Mouse (Mus musculus) limb, embryonic 10.5 days (tissue): ENCODE results near the gene Tyk2. TPM values are rescaled to one million over a fixed set of nuclear protein-coding genes. Genes with fewer than 3 reads are reported as not detected.

ENCODE experiments used
- DNase-seq: peaks from one replicate; pipeline ENCODE4 v3.0.0-alpha.2; 2017; ENCODE audit warnings: low spot score
- H3K27ac ChIP-seq: fragments of 300-500 bp; sonication (generic); 2 replicates; pipeline ENCODE4 v1.5.1; 2016; ENCODE audit warnings: mild to moderate bottlenecking
- H3K27me3 ChIP-seq: fragments of 300-500 bp; sonication (generic); 2 replicates; pipeline ENCODE4 v1.6.1; 2016; ENCODE audit warnings: low read depth, mild to moderate bottlenecking; ENCODE audit not compliant: poor library complexity, severe bottlenecking
- H3K36me3 ChIP-seq: fragments of 300-500 bp; sonication (generic); 2 replicates; pipeline ENCODE4 v1.6.1; 2016; ENCODE audit warnings: mild to moderate bottlenecking, moderate library complexity
- H3K4me1 ChIP-seq: fragments of 300-500 bp; sonication (generic); 2 replicates; pipeline ENCODE4 v1.6.1; 2016
- H3K4me3 ChIP-seq: fragments of 300-500 bp; sonication (generic); 2 replicates; pipeline ENCODE4 v1.5.1; 2016; ENCODE audit warnings: mild to moderate bottlenecking, moderate library complexity
- H3K9me3 ChIP-seq: fragments of 300-500 bp; sonication (generic); replicated peaks from 2 replicates; pipeline ENCODE4 v1.6.1; 2016; ENCODE audit warnings: mild to moderate bottlenecking
- WGBS: fragments of 180-500 bp; shearing (Covaris S2); methylation state at CpG from one replicate; pipeline ENCODE4 v1.1.7; 2016; 5-methylcytosine and 5-hydroxymethylcytosine counted together
- polyA plus RNA-seq: library from polyadenylated mRNA; unstranded; fragments of >200 nt; fragmentation: Nextera tagmentation; extraction: Ambion mirVana; gene quantifications from 2 replicates; pipeline ENCODE4 v1.2.1, GENCODE M21; 2016

Gene Tyk2
- polyA plus RNA-seq, 1 experiment from 2014 or later, result 15.3 TPM

DNA sequence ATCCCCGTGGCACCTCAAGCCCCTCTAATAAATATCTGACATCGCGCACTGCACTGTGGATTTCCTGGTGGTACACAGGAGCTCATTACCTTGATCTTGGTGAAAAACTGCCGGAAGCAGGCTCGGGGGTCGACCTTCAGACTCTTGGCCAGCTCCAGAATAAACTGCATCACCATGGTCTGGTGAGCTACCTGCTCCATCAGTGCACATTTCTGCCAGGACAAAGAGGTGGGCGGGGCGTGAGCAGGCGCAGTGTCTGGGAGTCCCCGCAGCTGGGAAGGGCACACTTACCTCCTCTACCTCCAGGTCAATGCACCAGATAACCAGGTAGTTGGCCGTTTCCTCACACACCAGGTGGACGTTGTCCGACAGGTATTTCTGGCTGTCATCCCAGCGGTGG, 10.9 kb upstream of the Tyk2 start:
- H3K9me3 ChIP-seq, result no peaks in the 10 kb centered on the region
- no peaks in the 10 kb centered on the region for H3K27me3 ChIP-seq
- 92% methylated on average over 14 of the region's 14 CpGs for WGBS
- H3K4me1 ChIP-seq, result peaks cover 10% of the 10 kb centered on the region
- DNase-seq, result no peak
- H3K4me3 ChIP-seq, result no peak overlapping the region
- no peak overlapping the region for H3K27ac ChIP-seq
- peaks cover 99% of the 10 kb centered on the region for H3K36me3 ChIP-seq

DNA sequence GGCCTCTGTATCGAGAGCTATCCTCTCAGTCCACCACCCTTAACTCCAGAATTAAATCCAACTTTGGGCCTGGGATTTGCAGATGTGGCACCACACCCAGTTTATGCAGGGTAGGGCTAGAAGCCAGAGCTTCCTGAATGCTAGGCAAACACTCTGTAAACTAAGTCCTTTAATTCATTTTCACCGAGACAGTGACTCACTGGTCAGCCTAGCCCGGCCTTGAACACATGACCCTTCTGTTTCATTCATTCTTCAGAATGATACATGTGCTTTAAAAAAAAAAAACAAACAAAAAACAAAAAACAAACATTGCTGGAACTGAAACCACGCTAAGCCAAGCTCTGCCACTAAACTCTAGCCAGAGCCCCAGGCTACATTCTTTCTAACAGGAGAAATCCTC, 7.3 kb upstream of the Tyk2 start:
- no peak for DNase-seq
- Histone ChIP-seq H3K36me3 (peaks cover 75% of the 10 kb centered on the region), H3K27ac (no peak overlapping the region), H3K4me3 (no peak overlapping the region), H3K9me3 (no peaks in the 10 kb centered on the region), H3K27me3 (no peaks in the 10 kb centered on the region), H3K4me1 (no peaks in the 10 kb centered on the region)
- 88% methylated on average over 4 of the region's 4 CpGs for WGBS

DNA sequence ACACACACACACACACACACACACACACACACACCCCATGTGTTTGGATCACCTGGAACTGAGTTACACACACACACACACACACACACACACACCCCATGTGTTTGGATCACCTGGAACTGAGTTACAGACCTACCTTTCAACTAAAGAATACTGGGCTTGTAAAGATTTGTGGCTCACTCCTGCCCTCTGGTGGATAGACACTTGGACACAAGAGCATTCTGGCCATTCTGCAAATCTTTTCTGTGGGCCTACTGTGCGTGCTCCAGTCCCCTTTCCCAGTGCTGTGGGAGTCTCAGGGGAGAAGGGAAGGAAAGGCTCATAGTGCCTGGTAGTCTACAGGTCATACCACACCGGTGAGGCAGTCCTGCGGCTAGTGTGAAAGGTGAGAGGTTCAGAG, 6.2 kb upstream of the Tyk2 start:
- 57% methylated on average over 3 of the region's 3 CpGs for WGBS
- Histone ChIP-seq H3K36me3 (peaks cover 63% of the 10 kb centered on the region), H3K27ac (no peak overlapping the region), H3K27me3 (no peaks in the 10 kb centered on the region), H3K4me1 (no peaks in the 10 kb centered on the region), H3K4me3 (no peak overlapping the region), H3K9me3 (no peaks in the 10 kb centered on the region)
- peak; percentile 66 for DNase-seq

DNA sequence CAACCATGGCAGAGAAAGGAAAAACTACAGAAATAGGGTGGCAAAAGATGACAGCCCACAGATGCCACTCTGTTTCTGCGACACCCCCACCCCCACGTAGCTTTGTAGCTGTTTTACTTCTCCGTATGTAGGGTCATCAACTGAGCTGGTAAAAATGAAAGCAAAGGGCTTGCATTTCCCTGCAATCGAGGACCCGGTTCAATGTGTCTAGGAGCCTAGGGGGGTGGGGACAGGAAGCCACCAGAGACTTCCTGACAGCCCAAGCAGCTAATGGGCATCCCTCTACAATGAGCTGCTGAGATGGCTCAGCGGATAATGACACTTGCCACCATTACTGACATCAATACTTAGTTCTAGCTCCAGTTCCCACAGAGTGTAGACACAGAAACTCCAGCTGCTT, 5.4 kb upstream of the Tyk2 start:
- WGBS, result 89% methylated on average over 6 of the region's 6 CpGs
- H3K27ac ChIP-seq, result no peak overlapping the region
- H3K4me3 ChIP-seq, result no peak overlapping the region
- H3K27me3 ChIP-seq, result no peaks in the 10 kb centered on the region
- H3K4me1 ChIP-seq, result peaks cover 2% of the 10 kb centered on the region; the same call in 1 of the 2 replicates
- no peaks in the 10 kb centered on the region for H3K9me3 ChIP-seq
- DNase-seq, result no peak
- H3K36me3 ChIP-seq, result peaks cover 55% of the 10 kb centered on the region

DNA sequence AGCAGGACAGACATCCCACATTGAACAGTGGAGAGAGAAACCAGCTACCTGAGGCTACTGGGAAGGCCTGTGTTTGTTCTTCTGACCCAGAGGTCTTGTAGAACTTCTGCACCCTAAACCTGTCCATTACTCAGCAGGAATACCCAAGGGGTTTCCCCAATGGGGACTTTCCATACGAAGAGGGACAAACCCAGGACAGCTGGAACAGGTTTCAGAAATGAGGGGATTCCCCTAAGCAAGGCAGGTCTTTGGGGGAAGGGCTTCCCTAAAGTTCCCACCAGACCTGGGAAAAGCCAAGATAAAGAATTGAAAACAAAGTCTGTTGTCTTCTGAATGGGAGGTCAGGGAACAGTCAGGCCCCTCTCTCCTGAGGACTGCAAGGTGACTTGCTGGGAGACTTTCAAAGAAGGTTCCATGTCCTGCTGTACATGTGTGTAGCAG, 4.9 kb upstream of the Tyk2 start:
- 71% methylated on average over 1 of the region's 1 CpGs for WGBS
- no peak overlapping the region for H3K27ac ChIP-seq
- H3K4me3 ChIP-seq, result no peak overlapping the region
- H3K36me3 ChIP-seq, result peaks cover 50% of the 10 kb centered on the region
- no peaks in the 10 kb centered on the region for H3K9me3 ChIP-seq
- H3K27me3 ChIP-seq, result no peaks in the 10 kb centered on the region
- H3K4me1 ChIP-seq, result peaks cover 3% of the 10 kb centered on the region; the same call in 1 of the 2 replicates
- no peak for DNase-seq

DNA sequence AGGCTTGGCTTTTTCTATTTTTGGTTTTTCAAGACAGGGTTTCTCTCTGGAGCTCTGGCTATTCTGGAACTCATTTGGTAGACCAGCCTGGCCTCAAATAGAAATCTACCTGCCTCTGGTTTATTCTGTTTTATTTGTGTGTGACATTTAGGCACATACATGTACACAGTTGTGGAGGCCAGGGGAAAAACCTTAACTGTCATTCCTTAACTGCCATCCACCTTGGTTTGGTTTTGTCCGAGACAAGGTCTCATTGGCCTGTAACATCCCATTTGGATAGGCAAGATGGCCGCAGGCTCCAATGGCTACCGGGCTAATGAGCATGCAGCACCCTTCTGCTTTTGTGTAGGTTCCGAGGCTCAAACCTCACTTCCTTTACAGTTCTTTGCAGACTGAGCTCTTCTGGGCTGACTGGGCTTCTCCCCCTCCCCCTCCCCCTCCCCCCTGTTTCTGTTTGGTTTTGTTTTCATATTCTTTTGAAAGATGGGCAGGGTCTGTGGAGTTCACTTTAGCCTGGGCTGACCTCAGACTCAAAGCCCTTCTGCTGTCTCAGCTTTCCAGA, 4.4 kb upstream of the Tyk2 start:
- Histone ChIP-seq H3K9me3 (no peaks in the 10 kb centered on the region), H3K36me3 (peaks cover 45% of the 10 kb centered on the region), H3K4me1 (peaks cover 6% of the 10 kb centered on the region), H3K27me3 (no peaks in the 10 kb centered on the region), H3K27ac (no peak overlapping the region), H3K4me3 (no peak overlapping the region)
- no peak for DNase-seq
- 81% methylated on average over 4 of the region's 4 CpGs for WGBS

DNA sequence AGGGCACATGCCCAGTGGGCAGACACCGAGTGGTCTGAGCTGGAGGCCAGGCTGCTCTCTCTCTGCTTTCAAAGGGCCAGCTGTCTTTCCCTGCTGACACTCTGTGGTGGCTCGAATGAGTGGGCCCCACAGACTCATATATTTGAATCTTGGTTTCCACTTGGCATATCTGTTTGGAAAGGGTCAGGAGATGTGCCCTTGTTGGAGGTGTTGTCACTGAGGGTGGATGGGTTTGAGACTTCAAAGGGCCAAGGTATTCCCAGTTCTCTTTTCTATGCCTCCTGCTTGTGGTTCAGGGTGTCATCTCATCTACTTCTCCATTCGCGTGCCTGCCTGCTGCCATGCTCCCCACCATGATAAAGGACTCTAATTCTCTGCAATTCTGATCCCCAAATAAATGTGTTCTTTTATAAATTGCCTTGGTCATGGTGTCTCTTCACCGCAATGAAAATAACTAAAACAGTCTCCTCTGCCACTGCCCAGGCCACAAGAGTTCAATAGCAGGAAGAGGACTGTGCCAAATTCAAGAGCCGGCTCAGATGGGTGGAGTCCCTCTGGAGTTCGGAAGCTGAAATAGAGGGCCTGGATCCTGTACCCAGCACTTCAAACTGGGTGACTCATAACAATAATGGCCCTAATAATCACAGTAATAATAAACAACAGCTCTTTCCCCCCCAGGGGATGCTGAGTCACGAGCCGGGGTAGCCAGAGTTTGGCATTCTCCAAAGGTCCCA, 3.7 kb upstream of the Tyk2 start:
- 82% methylated on average over 9 of the region's 9 CpGs for WGBS
- no peaks in the 10 kb centered on the region for H3K27me3 ChIP-seq
- peaks cover 9% of the 10 kb centered on the region for H3K4me1 ChIP-seq
- H3K9me3 ChIP-seq, result no peaks in the 10 kb centered on the region
- no peak for DNase-seq
- peaks cover 38% of the 10 kb centered on the region for H3K36me3 ChIP-seq
- no peak overlapping the region for H3K4me3 ChIP-seq
- H3K27ac ChIP-seq, result no peak overlapping the region

DNA sequence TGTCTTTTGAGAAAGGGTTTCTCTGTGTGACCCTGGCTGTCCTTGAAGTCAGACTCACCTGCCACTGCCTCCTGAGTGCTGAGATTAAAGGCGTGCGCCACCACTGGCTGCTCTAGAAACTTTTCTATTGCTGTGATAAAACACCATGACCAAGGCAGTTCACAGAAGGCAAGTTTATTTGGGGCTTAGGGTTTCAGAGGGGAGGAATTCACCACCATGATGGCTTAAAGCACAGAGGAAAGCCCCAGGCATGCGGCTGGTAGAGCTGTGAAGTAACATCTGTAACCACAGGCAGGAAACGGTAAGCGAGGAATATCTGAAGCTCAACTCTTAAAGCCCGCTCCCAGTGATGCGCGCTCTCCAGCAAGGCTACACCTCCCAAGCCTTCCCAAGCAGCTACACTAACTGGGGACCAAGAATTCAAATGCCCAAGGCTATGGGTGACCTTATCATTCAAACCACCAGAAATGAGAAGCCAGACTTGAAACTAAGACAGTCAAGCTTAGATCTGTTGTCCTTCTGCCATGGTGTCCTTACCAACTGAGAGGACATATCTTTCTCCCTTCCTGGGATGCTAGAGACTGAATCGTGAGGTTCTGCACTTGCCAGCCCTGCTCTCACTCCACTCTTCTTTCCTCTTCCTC, 2.1 kb upstream of the Tyk2 start:
- Histone ChIP-seq H3K4me3 (no peak overlapping the region), H3K36me3 (peaks cover 23% of the 10 kb centered on the region), H3K4me1 (peaks cover 9% of the 10 kb centered on the region), H3K27me3 (no peaks in the 10 kb centered on the region), H3K9me3 (no peaks in the 10 kb centered on the region), H3K27ac (no peak overlapping the region)
- no peak for DNase-seq
- WGBS, result 84% methylated on average over 9 of the region's 9 CpGs

DNA sequence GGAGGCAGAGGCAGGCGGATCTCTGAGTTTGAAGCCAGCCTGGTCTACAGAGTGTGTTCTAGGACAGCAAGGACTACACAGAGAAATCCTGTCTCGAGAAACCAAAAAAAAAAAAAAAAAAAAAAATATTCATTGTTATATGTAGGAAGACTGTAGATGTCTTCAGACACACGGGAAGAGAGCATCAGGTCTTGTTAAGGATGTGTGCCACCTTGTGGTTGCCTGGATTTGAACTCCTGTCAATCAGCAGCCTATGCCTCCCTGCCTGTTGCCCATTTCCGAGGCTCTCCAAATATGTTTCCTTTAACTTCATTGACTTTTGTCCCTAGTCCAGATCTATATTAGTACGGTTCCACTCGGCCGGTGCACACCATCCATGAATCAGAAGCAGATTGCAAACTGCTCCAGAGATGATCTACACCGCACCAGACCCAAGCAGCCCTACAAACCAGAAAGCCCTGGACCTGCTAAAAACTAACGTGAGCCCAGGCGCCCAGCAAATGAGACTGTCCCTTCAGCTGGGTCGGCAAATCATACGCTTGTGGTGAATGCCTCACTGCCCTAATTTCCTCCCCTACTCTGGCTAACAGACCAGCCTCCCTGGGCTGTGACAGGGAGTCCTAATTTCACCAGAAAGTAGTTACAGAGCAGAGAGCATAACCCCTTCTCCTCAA, 1.2 kb upstream of the Tyk2 start:
- Histone ChIP-seq H3K9me3 (no peaks in the 10 kb centered on the region), H3K27me3 (no peaks in the 10 kb centered on the region), H3K4me1 (peaks cover 9% of the 10 kb centered on the region), H3K36me3 (peaks cover 17% of the 10 kb centered on the region), H3K27ac (no peak overlapping the region), H3K4me3 (no peak overlapping the region)
- no peak for DNase-seq
- WGBS, result 87% methylated on average over 12 of the region's 12 CpGs

DNA sequence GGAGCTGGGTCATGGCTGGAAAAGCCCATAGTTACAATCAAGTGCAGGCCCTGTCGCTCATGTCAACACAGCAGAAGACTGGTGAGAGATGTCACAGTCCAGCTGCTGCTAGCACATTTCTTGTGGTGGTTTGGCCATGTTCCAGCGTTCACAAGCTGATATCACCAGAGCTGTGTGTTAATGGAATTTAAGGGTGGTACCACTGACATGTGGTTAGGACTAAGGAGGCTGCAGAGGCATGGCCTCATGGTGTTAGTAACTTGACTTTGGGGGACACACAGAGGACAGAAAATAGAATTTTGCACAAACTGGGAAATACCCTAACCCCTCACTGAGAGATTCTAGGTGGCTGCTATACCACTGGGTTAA, 4.8 kb downstream of the Tyk2 start:
- H3K27ac ChIP-seq, result no peak overlapping the region
- no peaks in the 10 kb centered on the region for H3K27me3 ChIP-seq
- WGBS, result 84% methylated on average over 2 of the region's 2 CpGs
- H3K9me3 ChIP-seq, result no peaks in the 10 kb centered on the region
- H3K36me3 ChIP-seq, result peaks cover 20% of the 10 kb centered on the region
- H3K4me3 ChIP-seq, result no peak overlapping the region
- no peak for DNase-seq
- H3K4me1 ChIP-seq, result peaks cover 7% of the 10 kb centered on the region

DNA sequence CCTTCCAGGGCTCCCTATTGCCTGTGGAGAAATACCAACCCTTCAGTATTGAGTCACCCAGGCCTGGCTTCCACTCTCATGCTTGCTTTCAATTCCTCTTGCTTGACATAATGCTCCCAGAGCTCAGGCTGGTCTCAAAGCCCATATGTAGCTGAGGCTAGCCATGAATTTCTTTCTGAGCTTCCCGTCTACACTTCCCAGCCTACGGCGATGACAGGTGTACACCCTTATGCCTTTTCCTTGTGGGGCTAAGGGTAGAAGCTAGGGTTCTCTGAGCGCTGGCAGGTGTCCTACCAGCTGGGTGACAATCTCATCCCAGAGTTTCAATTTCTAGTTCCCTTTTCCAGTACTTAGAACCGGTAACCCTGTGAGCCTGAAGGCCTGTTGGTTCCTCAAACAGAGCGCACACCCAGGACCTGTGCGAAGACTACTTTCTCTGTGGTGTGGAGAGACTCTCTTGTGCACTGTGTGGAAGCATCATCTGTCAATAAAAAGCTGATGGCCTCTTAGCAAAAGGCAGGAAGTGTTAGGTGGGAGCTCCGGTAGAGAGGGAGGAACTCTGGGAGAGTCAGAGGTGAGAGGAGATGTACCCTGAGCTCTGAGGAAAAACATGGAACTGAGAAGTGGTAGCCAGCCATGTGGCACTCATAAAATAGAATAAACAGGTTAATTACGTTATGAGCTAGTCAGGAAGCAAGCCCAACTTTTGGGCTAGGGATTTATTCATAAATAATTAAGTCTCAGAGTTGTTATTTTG, 5.4 kb downstream of the Tyk2 start:
- H3K4me3 ChIP-seq, result no peak overlapping the region
- no peaks in the 10 kb centered on the region for H3K27me3 ChIP-seq
- no peak for DNase-seq
- no peaks in the 10 kb centered on the region for H3K9me3 ChIP-seq
- H3K4me1 ChIP-seq, result peaks cover 6% of the 10 kb centered on the region
- H3K27ac ChIP-seq, result no peak overlapping the region
- WGBS, result 91% methylated on average over 9 of the region's 9 CpGs
- peaks cover 22% of the 10 kb centered on the region for H3K36me3 ChIP-seq

DNA sequence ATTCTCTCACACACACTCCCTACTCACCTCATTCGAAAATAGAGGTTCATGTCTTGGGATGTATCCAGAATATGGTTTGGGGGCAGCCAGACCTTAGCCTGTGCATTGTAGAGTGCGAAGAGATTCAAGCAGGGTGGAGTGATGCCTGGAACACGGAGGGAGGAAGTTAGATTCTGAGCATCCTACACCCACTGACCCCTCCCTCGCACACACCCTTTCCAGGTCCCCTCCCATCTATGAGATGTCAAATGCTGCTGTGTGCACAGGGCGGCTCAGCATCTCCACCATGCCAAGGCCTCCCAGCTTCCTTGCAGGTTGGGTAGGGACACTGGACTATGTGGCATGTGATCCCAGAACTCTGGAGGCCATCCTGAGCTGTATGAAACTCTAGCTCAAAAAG, 6.2 kb downstream of the Tyk2 start:
- no peak for DNase-seq
- H3K27ac ChIP-seq, result no peak overlapping the region
- H3K4me3 ChIP-seq, result no peak overlapping the region
- H3K4me1 ChIP-seq, result no peaks in the 10 kb centered on the region
- H3K27me3 ChIP-seq, result no peaks in the 10 kb centered on the region
- WGBS, result 84% methylated on average over 5 of the region's 5 CpGs
- H3K9me3 ChIP-seq, result no peaks in the 10 kb centered on the region
- peaks cover 22% of the 10 kb centered on the region for H3K36me3 ChIP-seq
